Mouse (Mus musculus): Measurements from ENCODE around the gene Phf21a.

- TF ChIP-seq POLR2A (IDR thresholded peaks at IDR 0.05; ENCODE audit: low read depth, low read length): no peak
- TF ChIP-seq CTCF (conservative IDR thresholded peaks at IDR 0.05; ENCODE audit: insufficient read depth, insufficient read length, low read depth, low read length): no peak
Observed at GRCm38 (mm10) chr2:92065269-92065888, 27.5 kb upstream of the Phf21a start.

All from kidney, adult 2 months (tissue).